Comparison of ENCODE assay signal across 7 mouse cellular contexts in the genomic region with DNA sequence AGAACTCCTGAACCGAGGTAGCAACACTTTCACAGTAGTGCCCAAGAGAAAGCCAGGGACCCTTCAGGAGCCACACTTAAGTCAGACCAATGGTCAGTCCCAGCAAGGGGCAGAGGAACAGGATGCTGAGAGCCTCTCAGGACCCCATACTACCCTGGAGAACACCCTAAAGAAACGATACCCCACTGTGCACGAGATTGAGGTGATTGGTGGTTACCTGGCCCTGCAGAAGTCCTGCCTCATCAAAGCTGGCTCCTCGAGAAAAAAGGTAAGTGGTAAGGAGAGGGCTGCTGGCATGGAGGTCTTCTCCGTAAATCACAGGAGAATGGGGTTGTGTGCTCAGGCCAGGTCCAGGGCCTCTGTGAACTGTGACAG. TPM values are rescaled to one million over a fixed set of nuclear protein-coding genes. Genes with fewer than 3 reads are reported as not detected.
DNase-seq lines count a peak whose midpoint lies in the region; ATAC-seq and TF ChIP-seq lines count a peak whose summit lies in the region.

No protein-coding gene starts in this region.

- no peaks in the 10 kb centered on the region for H3K9me3 ChIP-seq in liver, embryonic 11.5 days (ENCODE audit: control insufficient read depth, low read length)
- no peaks in the 10 kb centered on the region for H3K9me3 ChIP-seq in forebrain, embryonic 10.5 days
- no peaks in the 10 kb centered on the region for H3K9me3 ChIP-seq in limb, embryonic 14.5 days (ENCODE audit: control insufficient read depth, low read length)
- no peaks in the 10 kb centered on the region for H3K9me3 ChIP-seq in stomach, embryonic 14.5 days (ENCODE audit: control insufficient read depth, low read depth, low read length)

- 66% methylated on average over 5 of the region's 5 CpGs for whole genome bisulfite sequencing in liver, embryonic 11.5 days
- WGBS in forebrain, embryonic 10.5 days = 77% methylated on average over 5 of the region's 5 CpGs
- WGBS in limb, embryonic 14.5 days = 74% methylated on average over 5 of the region's 5 CpGs
- 76% methylated on average over 5 of the region's 5 CpGs for WGBS in stomach, embryonic 14.5 days

- TF ChIP-seq POLR2A in limb, embryonic 14.5 days (IDR thresholded peaks at IDR 0.05; ENCODE audit: borderline replicate concordance, extremely low read depth, insufficient read depth, insufficient read length) = no peak

- H3K9ac ChIP-seq in liver, embryonic 11.5 days (ENCODE audit: low read depth, low read length) = peak overlapping the region; percentile 20
- 0 out of 2 replicates have a peak overlapping the region, but pooled peaks have one; percentile 53 for H3K9ac ChIP-seq in limb, embryonic 14.5 days (ENCODE audit: low read depth, low read length, severe bottlenecking)
- H3K9ac ChIP-seq in stomach, embryonic 14.5 days (replicated peaks; ENCODE audit: low read depth, low read length) = no peak overlapping the region

- no peaks in the 10 kb centered on the region for H3K36me3 ChIP-seq in liver, embryonic 11.5 days (ENCODE audit: control insufficient read depth, insufficient read depth, low read length)
- H3K36me3 ChIP-seq in forebrain, embryonic 10.5 days (replicated peaks) = peaks cover 8% of the 10 kb centered on the region
- peaks cover 8% of the 10 kb centered on the region for H3K36me3 ChIP-seq in limb, embryonic 14.5 days (ENCODE audit: control insufficient read depth, insufficient read depth, low read length)
- H3K36me3 ChIP-seq in stomach, embryonic 14.5 days (ENCODE audit: control insufficient read depth, insufficient read depth, low read length) = no peaks in the 10 kb centered on the region; the same call in 1 of the 2 replicates

- H3K27me3 ChIP-seq in liver, embryonic 11.5 days (replicated peaks; ENCODE audit: control insufficient read depth, insufficient read depth, low read length) = peaks cover 3% of the 10 kb centered on the region; the same call in 1 of the 2 replicates
- peaks cover 24% of the 10 kb centered on the region for H3K27me3 ChIP-seq in forebrain, embryonic 10.5 days (ENCODE audit: poor library complexity, severe bottlenecking)
- peaks cover 13% of the 10 kb centered on the region; the same call in 1 of the 2 replicates for H3K27me3 ChIP-seq in limb, embryonic 14.5 days (ENCODE audit: control insufficient read depth, insufficient read depth, low read length)
- H3K27me3 ChIP-seq in stomach, embryonic 14.5 days (ENCODE audit: control insufficient read depth, insufficient read depth, low read length) = no peaks in the 10 kb centered on the region; the same call in none of the 2 replicates

- no peak overlapping the region for H3K27ac ChIP-seq in liver, embryonic 11.5 days (ENCODE audit: low read depth, low read length)
- no peak overlapping the region for H3K27ac ChIP-seq in forebrain, embryonic 10.5 days
- H3K27ac ChIP-seq in limb, embryonic 14.5 days (replicated peaks; ENCODE audit: low read depth, low read length) = no peak overlapping the region
- H3K27ac ChIP-seq in stomach, embryonic 14.5 days (ENCODE audit: low read length) = no peak overlapping the region

- H3K4me3 ChIP-seq in liver, embryonic 11.5 days (ENCODE audit: low read depth, low read length) = peak overlapping the region; percentile 75
- peak overlapping the region; percentile 83 for H3K4me3 ChIP-seq in forebrain, embryonic 10.5 days
- no peak overlapping the region for H3K4me3 ChIP-seq in limb, embryonic 14.5 days (replicated peaks; ENCODE audit: low read length)
- no peak overlapping the region for H3K4me3 ChIP-seq in stomach, embryonic 14.5 days (ENCODE audit: low read depth, low read length)

- ATAC-seq in liver, embryonic 11.5 days (replicated peaks; ENCODE audit: low FRiP score) = no peak
- ATAC-seq in limb, embryonic 14.5 days (ENCODE audit: low FRiP score, low read depth) = no peak
- ATAC-seq in stomach, embryonic 14.5 days (ENCODE audit: insufficient number of reproducible peaks, insufficient read depth, low FRiP score, low read depth) = no peak

- peak overlapping the region; percentile 69 for H3K4me2 ChIP-seq in liver, embryonic 11.5 days
- peak overlapping the region; percentile 99; the same call in 1 of the 2 replicates for H3K4me2 ChIP-seq in limb, embryonic 14.5 days (replicated peaks; ENCODE audit: low read depth, low read length, severe bottlenecking)
- H3K4me2 ChIP-seq in stomach, embryonic 14.5 days (replicated peaks; ENCODE audit: low read depth, low read length) = peak overlapping the region; percentile 99; the same call in 1 of the 2 replicates

- no peak for DNase-seq in liver, embryonic 11.5 days (ENCODE audit: low spot score)
- no peak for DNase-seq in liver
- DNase-seq in forebrain, embryonic 10.5 days (ENCODE audit: extremely low spot score, low spot score) = no peak
- no peak for DNase-seq in limb, embryonic 14.5 days (ENCODE audit: low spot score)
- no peak for DNase-seq in right cerebral cortex, postnatal 25 days
- no peak for DNase-seq in lung, postnatal 25 days (ENCODE audit: low spot score)

- peaks cover 32% of the 10 kb centered on the region for H3K4me1 ChIP-seq in liver, embryonic 11.5 days (replicated peaks; ENCODE audit: control insufficient read depth, insufficient read depth, low read length)
- peaks cover 56% of the 10 kb centered on the region for H3K4me1 ChIP-seq in forebrain, embryonic 10.5 days
- peaks cover 11% of the 10 kb centered on the region for H3K4me1 ChIP-seq in limb, embryonic 14.5 days (ENCODE audit: control insufficient read depth, insufficient read depth, low read length)
- peaks cover 9% of the 10 kb centered on the region; the same call in 1 of the 2 replicates for H3K4me1 ChIP-seq in stomach, embryonic 14.5 days (ENCODE audit: control insufficient read depth, insufficient read depth, low read length)

RNA-seq across cellular contexts. Expression of gene Tprn, which starts 1.9 kb away (rescaled TPM):
- 9.6 and 10.3 TPM in 2 replicates for polyA plus RNA-seq in liver, embryonic 11.5 days (2014; fragmentation: Nextera tagmentation; extraction: Ambion mirVana)
- polyA plus RNA-seq in forebrain, embryonic 10.5 days (2016; fragmentation: Nextera tagmentation; extraction: Ambion mirVana) = 6.5 and 8.3 TPM in 2 replicates
- 4.9 and 6.0 TPM in 2 replicates for polyA plus RNA-seq in limb, embryonic 14.5 days (2012; rRNA removed)
- 6.1 and 6.8 TPM in 2 replicates for polyA plus RNA-seq in limb, embryonic 14.5 days (2014; fragmentation: Nextera tagmentation; extraction: Ambion mirVana)
- polyA plus RNA-seq in stomach, embryonic 14.5 days (2014; fragmentation: Nextera tagmentation; extraction: Ambion mirVana) = 6.2 and 8.5 TPM in 2 replicates

RNA-seq across cellular contexts. Expression of gene Ssna1, which starts 8.0 kb away (rescaled TPM):
- 233 and 237 TPM in 2 replicates for polyA plus RNA-seq in liver, embryonic 11.5 days (2014; fragmentation: Nextera tagmentation; extraction: Ambion mirVana)
- 231 and 247 TPM in 2 replicates for polyA plus RNA-seq in forebrain, embryonic 10.5 days (2016; fragmentation: Nextera tagmentation; extraction: Ambion mirVana)
- 124 and 135 TPM in 2 replicates for polyA plus RNA-seq in limb, embryonic 14.5 days (2012; rRNA removed)
- 254 and 267 TPM in 2 replicates for polyA plus RNA-seq in limb, embryonic 14.5 days (2014; fragmentation: Nextera tagmentation; extraction: Ambion mirVana)
- polyA plus RNA-seq in stomach, embryonic 14.5 days (2014; fragmentation: Nextera tagmentation; extraction: Ambion mirVana) = 241 and 246 TPM in 2 replicates

RNA-seq across cellular contexts. Expression of gene Anapc2, which starts 8.0 kb away (rescaled TPM):
- 74.7 and 77.6 TPM in 2 replicates for polyA plus RNA-seq in liver, embryonic 11.5 days (2014; fragmentation: Nextera tagmentation; extraction: Ambion mirVana)
- 136 and 142 TPM in 2 replicates for polyA plus RNA-seq in forebrain, embryonic 10.5 days (2016; fragmentation: Nextera tagmentation; extraction: Ambion mirVana)
- 121 and 165 TPM in 2 replicates for polyA plus RNA-seq in limb, embryonic 14.5 days (2012; rRNA removed)
- polyA plus RNA-seq in limb, embryonic 14.5 days (2014; fragmentation: Nextera tagmentation; extraction: Ambion mirVana) = 117 and 126 TPM in 2 replicates
- 108 and 116 TPM in 2 replicates for polyA plus RNA-seq in stomach, embryonic 14.5 days (2014; fragmentation: Nextera tagmentation; extraction: Ambion mirVana)

RNA-seq across cellular contexts. Expression of gene Tmem203, which starts 9.0 kb away (rescaled TPM):
- polyA plus RNA-seq in liver, embryonic 11.5 days (2014; fragmentation: Nextera tagmentation; extraction: Ambion mirVana) = 14.4 and 15.2 TPM in 2 replicates
- polyA plus RNA-seq in forebrain, embryonic 10.5 days (2016; fragmentation: Nextera tagmentation; extraction: Ambion mirVana) = 15.9 and 17.9 TPM in 2 replicates
- polyA plus RNA-seq in limb, embryonic 14.5 days (2012; rRNA removed) = 29.7 and 33.9 TPM in 2 replicates
- 16.3 and 21.8 TPM in 2 replicates for polyA plus RNA-seq in limb, embryonic 14.5 days (2014; fragmentation: Nextera tagmentation; extraction: Ambion mirVana)
- 14.7 and 16.8 TPM in 2 replicates for polyA plus RNA-seq in stomach, embryonic 14.5 days (2014; fragmentation: Nextera tagmentation; extraction: Ambion mirVana)

RNA-seq across cellular contexts. Expression of gene AL732309.1, which starts 17.6 kb away (rescaled TPM):
- polyA plus RNA-seq in liver, embryonic 11.5 days (2014; fragmentation: Nextera tagmentation; extraction: Ambion mirVana) = 6.3 and 6.8 TPM in 2 replicates
- 6.9 and 7.0 TPM in 2 replicates for polyA plus RNA-seq in forebrain, embryonic 10.5 days (2016; fragmentation: Nextera tagmentation; extraction: Ambion mirVana)
- 19.2 and 24.6 TPM in 2 replicates for polyA plus RNA-seq in limb, embryonic 14.5 days (2012; rRNA removed)
- polyA plus RNA-seq in limb, embryonic 14.5 days (2014; fragmentation: Nextera tagmentation; extraction: Ambion mirVana) = 6.4 and 8.3 TPM in 2 replicates
- polyA plus RNA-seq in stomach, embryonic 14.5 days (2014; fragmentation: Nextera tagmentation; extraction: Ambion mirVana) = 5.9 and 8.5 TPM in 2 replicates

Comparison
In these comparisons a context has a peak if more than half of its experiments do, and no peak if none do; other contexts are left out.
1. H3K4me3 ChIP-seq: peak in liver, embryonic 11.5 days (single experiment) and forebrain, embryonic 10.5 days (single experiment); none in limb, embryonic 14.5 days (single experiment) and stomach, embryonic 14.5 days (single experiment).
2. Peak in every context shown above with its lines, with median percentiles within 50 percentile points of each other: H3K4me2 ChIP-seq.